Mouse (Mus musculus): ENCODE measurements around the gene Rrn3. TPM values are rescaled to one million over a fixed set of nuclear protein-coding genes. Genes with fewer than 3 reads are reported as not detected.

Rrn3 gene
- polyA plus RNA-seq, 1 experiment from 2014 or later, result 123 TPM

Small RNA genes lying within 50 kb of the gene (microRNA-seq; reads per million reads assigned to microRNA genes)
- gene Gm27734, result not detected

Other genes with a start within 250 kb of the Rrn3 start
- 37.7 and 39.9 TPM in 2 replicates for gene Parn, start 112.5 kb upstream of the Rrn3 start, polyA plus RNA-seq (2015; fragmentation: Nextera tagmentation; extraction: Ambion mirVana)
- 53.7 and 54.5 TPM in 2 replicates for gene Bfar, start 108.8 kb upstream of the Rrn3 start, polyA plus RNA-seq (2015; fragmentation: Nextera tagmentation; extraction: Ambion mirVana)
- gene 3110001I22Rik, start 108.8 kb upstream of the Rrn3 start, polyA plus RNA-seq (2015; fragmentation: Nextera tagmentation; extraction: Ambion mirVana), result 8.9 and 9.0 TPM in 2 replicates
- gene Pla2g10, start 49.7 kb upstream of the Rrn3 start, polyA plus RNA-seq (2015; fragmentation: Nextera tagmentation; extraction: Ambion mirVana), result 0.21 and 0.47 TPM in 2 replicates
- gene Ntan1, start 38.1 kb downstream of the Rrn3 start, polyA plus RNA-seq (2015; fragmentation: Nextera tagmentation; extraction: Ambion mirVana), result 217 and 231 TPM in 2 replicates
- gene Pdxdc1, start 122.4 kb downstream of the Rrn3 start, polyA plus RNA-seq (2015; fragmentation: Nextera tagmentation; extraction: Ambion mirVana), result 66.3 and 68.7 TPM in 2 replicates
- gene Mpv17l, start 122.5 kb downstream of the Rrn3 start, polyA plus RNA-seq (2015; fragmentation: Nextera tagmentation; extraction: Ambion mirVana), result 9.3 and 11.7 TPM in 2 replicates
- 111 and 122 TPM in 2 replicates for gene 2900011O08Rik, start 205.9 kb downstream of the Rrn3 start, polyA plus RNA-seq (2015; fragmentation: Nextera tagmentation; extraction: Ambion mirVana)
- 1.9 and 2.0 TPM in 2 replicates for gene Ifitm7, start 206.2 kb downstream of the Rrn3 start, polyA plus RNA-seq (2015; fragmentation: Nextera tagmentation; extraction: Ambion mirVana)